In genomic region chr10:39896503-39896902, GRCm38 (mm10) we compare ENCODE assay signal across 18 mouse cellular contexts. TPM values are rescaled to one million over a fixed set of nuclear protein-coding genes. Genes with fewer than 3 reads are reported as not detected.
A peak's percentile ranks its signal among the peaks of the same experiment; 100 is the strongest.
DNase-seq lines count a peak whose midpoint lies in the region; ATAC-seq and TF ChIP-seq lines count a peak whose summit lies in the region.
"Had no signal": no experiment of that assay in that cellular context is flagged by ENCODE, and none has a peak within 500 bp of the region (broad histone marks: within the 10 kb centered on the region; RNA-seq: fewer than 3 reads in every experiment).

No protein-coding gene starts in this region.

- H3K4me2 ChIP-seq in liver, embryonic 14.5 days (ENCODE audit: low read depth): no peak overlapping the region
- no peak overlapping the region for H3K4me2 ChIP-seq in liver, embryonic 11.5 days
- H3K4me2 ChIP-seq in CH12.LX (ENCODE audit: insufficient read depth, low read depth, poor library complexity, severe bottlenecking): no peak overlapping the region
- H3K4me2 ChIP-seq: neural tube, embryonic 15.5 days had no signal

- H3K4me1 ChIP-seq in heart, adult 2 months (ENCODE audit: control insufficient read depth, insufficient read depth, low read length): no peaks in the 10 kb centered on the region
- peaks cover 32% of the 10 kb centered on the region for H3K4me1 ChIP-seq in heart, embryonic 10.5 days
- peaks cover 10 to 26% of the 10 kb centered on the region in 2 experiments for H3K4me1 ChIP-seq in liver, embryonic 14.5 days (replicated peaks; ENCODE audit: control insufficient read depth in 2 of 2, insufficient read depth in 2 of 2, low read length in 1 of 2)
- H3K4me1 ChIP-seq in liver, embryonic 11.5 days (replicated peaks; ENCODE audit: control insufficient read depth, insufficient read depth, low read length): peaks cover 10% of the 10 kb centered on the region
- peaks cover 5 to 30% of the 10 kb centered on the region in 2 experiments for H3K4me1 ChIP-seq in CH12.LX (ENCODE audit: control insufficient read depth in 1 of 2, insufficient read depth in 2 of 2)

- 81% methylated on average over 5 of the region's 5 CpGs for WGBS in heart, adult 2 months
- 81% methylated on average over 5 of the region's 5 CpGs for WGBS in heart, embryonic 10.5 days
- WGBS in liver, embryonic 14.5 days (ENCODE audit: insufficient replicate concordance): 70% methylated on average over 5 of the region's 5 CpGs
- 80% methylated on average over 5 of the region's 5 CpGs for WGBS in liver, embryonic 11.5 days

- peak; percentile 35 for TF ChIP-seq RAD21 in CH12.LX (IDR thresholded peaks at IDR 0.05; ENCODE audit: low read depth, low read length)

- no peaks in the 10 kb centered on the region for H3K79me2 ChIP-seq in heart, adult 2 months (replicated peaks; ENCODE audit: control insufficient read depth, insufficient read depth, low read length)
- no peaks in the 10 kb centered on the region for H3K79me2 ChIP-seq in CH12.LX (replicated peaks; ENCODE audit: control insufficient read depth, extremely low read depth, insufficient read depth, poor library complexity, severe bottlenecking)

- no peak for DNase-seq in heart, adult 2 months
- DNase-seq in heart, embryonic 10.5 days (ENCODE audit: low spot score): no peak
- DNase-seq in liver, embryonic 14.5 days (ENCODE audit: low read depth in 3 of 3, low spot score in 3 of 3): no peak
- DNase-seq in liver, embryonic 11.5 days (ENCODE audit: low spot score): no peak
- DNase-seq in CH12.LX (ENCODE audit: extremely low read depth) (no peak), R1 (ENCODE audit: low read depth, low spot score) (peak; percentile 59)
- no peak for DNase-seq in ovary, postnatal 14 days (ENCODE audit: low spot score)
- DNase-seq: cerebellum, adult 8-10 months; heart, postnatal 10 days; kidney, postnatal 25 days had no signal

- in situ Hi-C loops in CH12.LX (cut with MboI; ENCODE audit: low pct_ligation_motif_present, low pct_unique_long_range_greater_than_20kb, low sequenced_read_pairs): no loop called here

- TF ChIP-seq CTCF in heart, adult 2 months (IDR thresholded peaks at IDR 0.05): peak; percentile 42
- TF ChIP-seq CTCF in liver, embryonic 14.5 days (IDR thresholded peaks at IDR 0.05; ENCODE audit: low read depth): peak; percentile 46; the same call in 1 of the 2 replicates
- TF ChIP-seq CTCF in CH12.LX (conservative IDR thresholded peaks at IDR 0.05 in 1 of 2, IDR thresholded peaks at IDR 0.05 in 1 of 2; ENCODE audit: low read depth in 2 of 2, low read length in 2 of 2): peak; percentile 34 to 58; a peak in 3 of 4 replicates

- intact Hi-C loops in heart, adult 2 months (cut with DNase I): loop anchor here (5.0 kb wide), 1 partner anchor 61 kb away; no protein-coding TSS in a partner anchor

- no peak overlapping the region for H3K27ac ChIP-seq in heart, adult 2 months
- H3K27ac ChIP-seq in heart, embryonic 10.5 days: no peak overlapping the region
- H3K27ac ChIP-seq in liver, embryonic 14.5 days: no peak overlapping the region
- no peak overlapping the region for H3K27ac ChIP-seq in liver, embryonic 11.5 days (ENCODE audit: low read depth, low read length)
- no peak overlapping the region for H3K27ac ChIP-seq in CH12.LX (ENCODE audit: insufficient read depth, low read depth)
- H3K27ac ChIP-seq: neural tube, embryonic 15.5 days had no signal

- H3K9ac ChIP-seq in heart, adult 2 months (ENCODE audit: low read depth, low read length): no peak overlapping the region
- no peak overlapping the region for H3K9ac ChIP-seq in liver, embryonic 14.5 days (replicated peaks)
- no peak overlapping the region for H3K9ac ChIP-seq in liver, embryonic 11.5 days (ENCODE audit: low read depth, low read length)
- H3K9ac ChIP-seq in CH12.LX (ENCODE audit: insufficient read depth, low read depth): no peak overlapping the region
- H3K9ac ChIP-seq: neural tube, embryonic 15.5 days had no signal

- no peak overlapping the region for H3K4me3 ChIP-seq in heart, adult 2 months
- H3K4me3 ChIP-seq in heart, embryonic 10.5 days: no peak overlapping the region
- no peak overlapping the region for H3K4me3 ChIP-seq in liver, embryonic 14.5 days (ENCODE audit: insufficient read depth in 1 of 2, low read depth in 2 of 2, low read length in 2 of 2)
- no peak overlapping the region for H3K4me3 ChIP-seq in liver, embryonic 11.5 days (ENCODE audit: low read depth, low read length)
- no peak overlapping the region for H3K4me3 ChIP-seq in CH12.LX (replicated peaks in 1 of 3; ENCODE audit: low read depth in 2 of 3, low read length in 2 of 3, poor library complexity in 1 of 3)
- H3K4me3 ChIP-seq: neural tube, embryonic 15.5 days had no signal

- H3K27me3 ChIP-seq in heart, adult 2 months (ENCODE audit: control insufficient read depth, insufficient read depth, low read length): no peaks in the 10 kb centered on the region
- H3K27me3 ChIP-seq in heart, embryonic 10.5 days (ENCODE audit: insufficient read depth, poor library complexity, severe bottlenecking): no peaks in the 10 kb centered on the region
- no peaks in the 10 kb centered on the region for H3K27me3 ChIP-seq in liver, embryonic 14.5 days (ENCODE audit: control insufficient read depth, insufficient read depth, low read length)
- H3K27me3 ChIP-seq in liver, embryonic 11.5 days (replicated peaks; ENCODE audit: control insufficient read depth, insufficient read depth, low read length): no peaks in the 10 kb centered on the region
- no peaks in the 10 kb centered on the region for H3K27me3 ChIP-seq in CH12.LX (replicated peaks)
- H3K27me3 ChIP-seq: neural tube, embryonic 15.5 days had no signal

- TF ChIP-seq EP300 in heart, adult 2 months (IDR thresholded peaks at IDR 0.05; ENCODE audit: insufficient read depth, low read depth, low read length): no peak
- TF ChIP-seq EP300 in liver, embryonic 14.5 days (IDR thresholded peaks at IDR 0.05; ENCODE audit: low read depth): no peak
- no peak for TF ChIP-seq EP300 in CH12.LX (IDR thresholded peaks at IDR 0.05; ENCODE audit: low read length)

- H3K36me3 ChIP-seq in heart, adult 2 months (ENCODE audit: control insufficient read depth, insufficient read depth, low read length): no peaks in the 10 kb centered on the region
- peaks cover 6% of the 10 kb centered on the region; the same call in 1 of the 2 replicates for H3K36me3 ChIP-seq in heart, embryonic 10.5 days
- H3K36me3 ChIP-seq in liver, embryonic 14.5 days (replicated peaks; ENCODE audit: control insufficient read depth, insufficient read depth, low read depth): no peaks in the 10 kb centered on the region
- H3K36me3 ChIP-seq in liver, embryonic 11.5 days (ENCODE audit: control insufficient read depth, insufficient read depth, low read length): no peaks in the 10 kb centered on the region
- H3K36me3 ChIP-seq in CH12.LX (replicated peaks in 1 of 2; ENCODE audit: control insufficient read depth in 1 of 2, insufficient read depth in 1 of 2, low read length in 1 of 2): peaks cover 0 to under 1% of the 10 kb centered on the region in 2 experiments

- no peaks in the 10 kb centered on the region for H3K9me3 ChIP-seq in heart, embryonic 10.5 days
- no peaks in the 10 kb centered on the region for H3K9me3 ChIP-seq in liver, embryonic 14.5 days (ENCODE audit: control insufficient read depth, low read length)
- no peaks in the 10 kb centered on the region for H3K9me3 ChIP-seq in liver, embryonic 11.5 days (ENCODE audit: control insufficient read depth, low read length)
- H3K9me3 ChIP-seq in CH12.LX (replicated peaks; ENCODE audit: low read length): no peaks in the 10 kb centered on the region
- H3K9me3 ChIP-seq: neural tube, embryonic 15.5 days had no signal

- no peak for ATAC-seq in liver, embryonic 14.5 days (ENCODE audit: insufficient read depth)
- ATAC-seq in liver, embryonic 11.5 days (replicated peaks; ENCODE audit: low FRiP score): no peak
- no peak for ATAC-seq in erythroid progenitor cell, adult 5-6 weeks (replicated peaks; ENCODE audit: low FRiP score, poor library complexity, severe bottlenecking)
- ATAC-seq: activated CD4-positive, CD25-positive, alpha-beta regulatory T cell, adult 4 months; hindbrain, embryonic 16.5 days had no signal

- dilution Hi-C loops in CH12.LX (cut with MboI; ENCODE audit: extremely low pct_ligation_motif_present, extremely low pct_unique_long_range_greater_than_20kb, low sequenced_read_pairs): no loop called here

- no peak for TF ChIP-seq POLR2A in heart, adult 2 months (IDR thresholded peaks at IDR 0.05; ENCODE audit: insufficient read depth, low read depth, low read length)
- TF ChIP-seq POLR2A in CH12.LX (IDR thresholded peaks at IDR 0.05; ENCODE audit: low read depth, low read length): no peak

TF ChIP-seq in CH12.LX, 34 proteins besides CTCF, POLR2A, EP300 and RAD21 (continues in another document):
- TF ChIP-seq SMC3 (IDR thresholded peaks at IDR 0.05; ENCODE audit: low read depth, low read length) (peak; percentile 38), SIN3A (IDR thresholded peaks at IDR 0.05; ENCODE audit: low read length) (no peak), USF1 (IDR thresholded peaks at IDR 0.05; ENCODE audit: low read depth, low read length) (no peak)

RNA-seq across cellular contexts. Expression of gene Mfsd4b4, which starts 2.5 kb away (rescaled TPM):
- 1 to 10 TPM; 3.5 to 3.7 TPM for total RNA-seq in heart, adult 2 months (2021)
- polyA plus RNA-seq in heart, adult 2 months (2012; rRNA removed): 3.1 and 4.9 TPM in 2 replicates
- polyA plus RNA-seq in heart, embryonic 10.5 days (2016; fragmentation: Nextera tagmentation; extraction: Ambion mirVana): 4.6 and 4.9 TPM in 2 replicates
- 1.9 and 2.2 TPM in 2 replicates for polyA plus RNA-seq in liver, embryonic 14.5 days (2012; rRNA removed)
- polyA plus RNA-seq in liver, embryonic 14.5 days (2014; fragmentation: Nextera tagmentation; extraction: Ambion mirVana): 1.1 and 1.2 TPM in 2 replicates
- 3.4 and 4.1 TPM in 2 replicates for polyA plus RNA-seq in liver, embryonic 11.5 days (2014; fragmentation: Nextera tagmentation; extraction: Ambion mirVana)
- total RNA-seq in CH12.LX (2012; rRNA removed): 1.1 and 1.7 TPM in 2 replicates
- total RNA-seq in CH12.LX (2014; rRNA removed): 3.5 and 3.8 TPM in 2 replicates
- polyA plus RNA-seq in CH12.LX (2012; ENCODE audit: insufficient read length, low read depth): 1.9 and 2.1 TPM in 2 replicates
- total RNA-seq in erythroid progenitor cell, adult 5-6 weeks (2015; ENCODE audit: low replicate concordance): 1.8 TPM in 1 of 2 replicates, not detected in the other
- total RNA-seq in erythroid progenitor cell, adult 5-6 weeks (2017; ENCODE audit: low replicate concordance): 0.23 TPM in 1 of 2 replicates, not detected in the other

RNA-seq across cellular contexts. Expression of gene Mfsd4b2, which starts 30.2 kb away (rescaled TPM):
- total RNA-seq in heart, adult 2 months (2021): under 1 TPM; 0.21 to 0.30 TPM
- 0.09 TPM in 1 of 2 replicates, not detected in the other for polyA plus RNA-seq in heart, adult 2 months (2012; rRNA removed)
- not detected in 2 replicates for polyA plus RNA-seq in heart, embryonic 10.5 days (2016; fragmentation: Nextera tagmentation; extraction: Ambion mirVana)
- polyA plus RNA-seq in liver, embryonic 14.5 days (2012; rRNA removed): 0.04 TPM in 1 of 2 replicates, not detected in the other
- polyA plus RNA-seq in liver, embryonic 14.5 days (2014; fragmentation: Nextera tagmentation; extraction: Ambion mirVana): not detected in 2 replicates
- polyA plus RNA-seq in liver, embryonic 11.5 days (2014; fragmentation: Nextera tagmentation; extraction: Ambion mirVana): not detected in 2 replicates
- not detected in 2 replicates for total RNA-seq in CH12.LX (2012; rRNA removed)
- total RNA-seq in CH12.LX (2014; rRNA removed): not detected in 2 replicates
- polyA plus RNA-seq in CH12.LX (2012; ENCODE audit: insufficient read length, low read depth): not detected in 2 replicates
- not detected in 2 replicates for total RNA-seq in erythroid progenitor cell, adult 5-6 weeks (2015; ENCODE audit: low replicate concordance)
- total RNA-seq in erythroid progenitor cell, adult 5-6 weeks (2017; ENCODE audit: low replicate concordance): not detected in 2 replicates
- total RNA-seq: megakaryocyte-erythroid progenitor cell, adult 5-6 weeks had no signal
- polyA plus RNA-seq: activated CD4-positive, CD25-positive, alpha-beta regulatory T cell, adult 4 months; limb, embryonic 11.5 days; lung, embryonic 16.5 days; neural tube, embryonic 15.5 days; spleen, adult 2 months had no signal
